Mouse (Mus musculus) midbrain, embryonic 10.5 days (tissue): Measurements from ENCODE around the gene Agpat2. TPM values are rescaled to one million over a fixed set of nuclear protein-coding genes. Genes with fewer than 3 reads are reported as not detected.

ENCODE experiments used
- DNase-seq: peaks from one replicate; pipeline ENCODE4 v3.0.0-alpha.2; 2017; ENCODE audit warnings: low spot score
- H3K27ac ChIP-seq: fragments of 300-500 bp; sonication (generic); replicated peaks from 2 replicates; pipeline ENCODE4 v1.5.1; 2016; ENCODE audit warnings: mild to moderate bottlenecking
- H3K27me3 ChIP-seq: fragments of 300-500 bp; sonication (generic); 2 replicates; pipeline ENCODE4 v1.6.1; 2016; ENCODE audit warnings: low read depth, mild to moderate bottlenecking; ENCODE audit not compliant: poor library complexity, severe bottlenecking
- H3K36me3 ChIP-seq: fragments of 300-500 bp; sonication (generic); 2 replicates; pipeline ENCODE4 v1.6.1; 2016; ENCODE audit warnings: mild to moderate bottlenecking, moderate library complexity
- H3K4me1 ChIP-seq: fragments of 300-500 bp; sonication (generic); 2 replicates; pipeline ENCODE4 v1.6.1; 2016
- H3K4me3 ChIP-seq: fragments of 300-500 bp; sonication (generic); 2 replicates; pipeline ENCODE4 v1.5.1; 2016; ENCODE audit warnings: mild to moderate bottlenecking, moderate library complexity
- H3K9me3 ChIP-seq: fragments of 300-500 bp; sonication (generic); replicated peaks from 2 replicates; pipeline ENCODE4 v1.6.1; 2016; ENCODE audit warnings: mild to moderate bottlenecking
- WGBS: fragments of 180-500 bp; shearing (Covaris S2); methylation state at CpG from one replicate; pipeline ENCODE4 v1.1.7; 2016; 5-methylcytosine and 5-hydroxymethylcytosine counted together
- polyA plus RNA-seq: library from polyadenylated mRNA; unstranded; fragments of >200 nt; fragmentation: Nextera tagmentation; extraction: Ambion mirVana; gene quantifications from 2 replicates; pipeline ENCODE4 v1.2.1, GENCODE M21; 2016

Gene Agpat2
- polyA plus RNA-seq: 9.0 and 10.6 TPM in 2 replicates

GRCm38 (mm10) chr2:26603720-26604671 lies at the start of gene Agpat2:
TSS of gene Agpat2 (minus strand) at chr2:26604417.
- no peaks in the 10 kb centered on the region for H3K9me3 ChIP-seq
- peak within 1 kb of the TSS; percentile 66 for H3K4me3 ChIP-seq
- DNase-seq: peak; percentile 64
- peak within 1 kb of the TSS; percentile 78 for H3K27ac ChIP-seq
- no peaks in the 10 kb centered on the region for H3K36me3 ChIP-seq
- WGBS: under 1% methylated on average over 98 of the region's 103 CpGs
- peaks cover 26% of the 10 kb centered on the region for H3K4me1 ChIP-seq
- peaks cover 68% of the 10 kb centered on the region for H3K27me3 ChIP-seq

- peak; percentile 88 for DNase-seq
- H3K4me3 ChIP-seq: peak overlapping the region; percentile 18; the same call in 1 of the 2 replicates
- H3K27me3 ChIP-seq: no peaks in the 10 kb centered on the region
- WGBS: 26% methylated on average over 3 of the region's 3 CpGs
- H3K36me3 ChIP-seq: no peaks in the 10 kb centered on the region
- H3K9me3 ChIP-seq: no peaks in the 10 kb centered on the region
- no peaks in the 10 kb centered on the region for H3K4me1 ChIP-seq
- H3K27ac ChIP-seq: no peak overlapping the region
Measured at GRCm38 (mm10) chr2:26646643-26647293, 42.6 kb upstream of the Agpat2 start.

- peak; percentile 64 for DNase-seq
- WGBS: 60% methylated on average over 2 of the region's 2 CpGs
Measured at GRCm38 (mm10) chr2:26643942-26644341, 39.7 kb upstream of the Agpat2 start.

GRCm38 (mm10) chr2:26641006-26641647 lies 36.9 kb upstream of the Agpat2 start:
- Histone ChIP-seq H3K4me3 (no peak overlapping the region), H3K27ac (no peak overlapping the region)
- 83% methylated on average over 7 of the region's 7 CpGs for WGBS

More at GRCm38 (mm10) chr2:26643942-26644341, 39.7 kb upstream of the Agpat2 start:
- Histone ChIP-seq H3K36me3 (peaks cover under 1% of the 10 kb centered on the region; the same call in 1 of the 2 replicates), H3K27ac (no peak overlapping the region), H3K9me3 (no peaks in the 10 kb centered on the region), H3K4me1 (peaks cover 10% of the 10 kb centered on the region), H3K4me3 (no peak overlapping the region), H3K27me3 (no peaks in the 10 kb centered on the region)

GRCm38 (mm10) chr2:26639838-26640830 lies 35.9 kb upstream of the Agpat2 start:
- H3K36me3 ChIP-seq: peaks cover 38% of the 10 kb centered on the region
- no peaks in the 10 kb centered on the region for H3K27me3 ChIP-seq

More at GRCm38 (mm10) chr2:26641006-26641647, 36.9 kb upstream of the Agpat2 start:
- Histone ChIP-seq H3K36me3 (peaks cover 28% of the 10 kb centered on the region), H3K4me1 (peaks cover 24% of the 10 kb centered on the region), H3K27me3 (no peaks in the 10 kb centered on the region), H3K9me3 (no peaks in the 10 kb centered on the region)
- DNase-seq: no peak

GRCm38 (mm10) chr2:26639083-26639482 lies 34.9 kb upstream of the Agpat2 start:
- DNase-seq: peak; percentile 40
- H3K36me3 ChIP-seq: peaks cover 49% of the 10 kb centered on the region
- H3K27ac ChIP-seq: peak overlapping the region; percentile 99

More at GRCm38 (mm10) chr2:26639838-26640830, 35.9 kb upstream of the Agpat2 start:
- H3K9me3 ChIP-seq: no peaks in the 10 kb centered on the region
- DNase-seq: peak; percentile 96
- H3K4me3 ChIP-seq: peak overlapping the region; percentile 97
- WGBS: 4% methylated on average over 49 of the region's 49 CpGs
- H3K27ac ChIP-seq: peak overlapping the region; percentile 99
- H3K4me1 ChIP-seq: peaks cover 30% of the 10 kb centered on the region

GRCm38 (mm10) chr2:26638572-26638971 lies 34.4 kb upstream of the Agpat2 start:
- H3K9me3 ChIP-seq: no peaks in the 10 kb centered on the region
- no peaks in the 10 kb centered on the region for H3K27me3 ChIP-seq
- peak overlapping the region; percentile 97 for H3K4me3 ChIP-seq
- H3K27ac ChIP-seq: peak overlapping the region; percentile 99; the same call in 1 of the 2 replicates
- H3K4me1 ChIP-seq: peaks cover 44% of the 10 kb centered on the region
- DNase-seq: no peak
- WGBS: 78% methylated on average over 5 of the region's 5 CpGs
- H3K36me3 ChIP-seq: peaks cover 54% of the 10 kb centered on the region

More at GRCm38 (mm10) chr2:26639083-26639482, 34.9 kb upstream of the Agpat2 start:
- peak overlapping the region; percentile 97 for H3K4me3 ChIP-seq
- no peaks in the 10 kb centered on the region for H3K27me3 ChIP-seq
- H3K9me3 ChIP-seq: no peaks in the 10 kb centered on the region
- H3K4me1 ChIP-seq: peaks cover 39% of the 10 kb centered on the region
- WGBS: 10% methylated on average over 8 of the region's 8 CpGs

- Histone ChIP-seq H3K36me3 (peaks cover 57% of the 10 kb centered on the region), H3K27me3 (no peaks in the 10 kb centered on the region), H3K9me3 (no peaks in the 10 kb centered on the region), H3K4me3 (peak overlapping the region; percentile 97), H3K27ac (0 out of 2 replicates have a peak overlapping the region, but pooled peaks have one; percentile 99), H3K4me1 (peaks cover 47% of the 10 kb centered on the region)
- DNase-seq: no peak
- WGBS: 89% methylated on average over 5 of the region's 5 CpGs
Measured at GRCm38 (mm10) chr2:26638039-26638438, 33.8 kb upstream of the Agpat2 start.

- 88% methylated on average over 4 of the region's 4 CpGs for WGBS
- peaks cover 53% of the 10 kb centered on the region for H3K4me1 ChIP-seq
- H3K27ac ChIP-seq: no peak overlapping the region
- H3K27me3 ChIP-seq: no peaks in the 10 kb centered on the region
- H3K9me3 ChIP-seq: no peaks in the 10 kb centered on the region
- peaks cover 64% of the 10 kb centered on the region for H3K36me3 ChIP-seq
- no peak overlapping the region for H3K4me3 ChIP-seq
- DNase-seq: no peak
Measured at GRCm38 (mm10) chr2:26637316-26637932, 33.2 kb upstream of the Agpat2 start.

- H3K9me3 ChIP-seq: no peaks in the 10 kb centered on the region
- 64% methylated on average over 2 of the region's 2 CpGs for WGBS
- no peak overlapping the region for H3K4me3 ChIP-seq
- DNase-seq: no peak
- no peak overlapping the region for H3K27ac ChIP-seq
- H3K36me3 ChIP-seq: peaks cover 73% of the 10 kb centered on the region
- no peaks in the 10 kb centered on the region for H3K27me3 ChIP-seq
- H3K4me1 ChIP-seq: peaks cover 57% of the 10 kb centered on the region
Measured at GRCm38 (mm10) chr2:26636325-26636635, 32.1 kb upstream of the Agpat2 start.
